Mouse (Mus musculus): ENCODE measurements around the gene Gkn3. TPM values are rescaled to one million over a fixed set of nuclear protein-coding genes. Genes with fewer than 3 reads are reported as not detected.

Gkn3 gene
- not detected in 2 replicates for polyA plus RNA-seq (2012; ENCODE audit: low replicate concordance)

GRCm38 (mm10) chr6:87388877-87389276, at the start of gene Gkn3:
TSS of gene Gkn3 (minus strand) at chr6:87388935.

GRCm38 (mm10) chr6:87428487-87429044, 39.8 kb upstream of the Gkn3 start, which contains the start of gene Bmp10:
TSS of gene Bmp10 (plus strand) at chr6:87428994.

GRCm38 (mm10) chr6:87373057-87373456, 15.7 kb downstream of the Gkn3 start, which contains the start of gene Gkn2:
TSS of gene Gkn2 (plus strand) at chr6:87373357.

GRCm38 (mm10) chr6:87350829-87351228, 37.9 kb downstream of the Gkn3 start, which contains the start of gene Gkn1:
TSS of gene Gkn1 (minus strand) at chr6:87350942.

GRCm38 (mm10) chr6:87335091-87335934, 53.4 kb downstream of the Gkn3 start, which contains the start of gene Antxr1:
TSS of gene Antxr1 (minus strand) at chr6:87335821.

Other genes starting within 250 kb of the Gkn3 start
- 0.08 and 0.10 TPM in 2 replicates for gene Antxr1, start 53.1 kb downstream of the Gkn3 start, polyA plus RNA-seq (2012; ENCODE audit: low replicate concordance)
- not detected in 2 replicates for gene Gkn1, start 38.0 kb downstream of the Gkn3 start, polyA plus RNA-seq (2012; ENCODE audit: low replicate concordance)
- not detected in 2 replicates for gene Gkn2, start 15.6 kb downstream of the Gkn3 start, polyA plus RNA-seq (2012; ENCODE audit: low replicate concordance)
- gene Bmp10, start 40.1 kb upstream of the Gkn3 start, polyA plus RNA-seq (2012; ENCODE audit: low replicate concordance) = not detected in 2 replicates
- gene Arhgap25, start 144.3 kb upstream of the Gkn3 start, polyA plus RNA-seq (2012; ENCODE audit: low replicate concordance) = 19.2 and 43.2 TPM in 2 replicates
- gene Prokr1, start 201.8 kb upstream of the Gkn3 start, polyA plus RNA-seq (2012; ENCODE audit: low replicate concordance) = 0.05 and 0.47 TPM in 2 replicates